Mouse (Mus musculus) kidney, postnatal 14 days (tissue): ENCODE measurements at regions not wholly inside any gene's neighbourhood (a gene's known extent, or its start where the extent isn't known, plus 50 kb on each side); places are given as distances from the start of the nearest gene placed in this dataset.
A peak's percentile ranks its signal among the peaks of the same experiment; 100 is the strongest.

Experiments
- DNase-seq: peaks from one replicate; pipeline ENCODE4 v3.0.0; 2022; ENCODE audit warnings: mixed read lengths

- no peak for DNase-seq
These were observed 450.2 kb upstream of the Jag1 start for GRCm38 (mm10) chr2:137566619-137567018.

- no peak for DNase-seq
These were observed 447.7 kb upstream of the Jag1 start for GRCm38 (mm10) chr2:137564064-137564624.

GRCm38 (mm10) chr2:137560366-137560765, 443.9 kb upstream of the Jag1 start:
- no peak for DNase-seq

GRCm38 (mm10) chr2:137553871-137554270, 437.4 kb upstream of the Jag1 start:
- no peak for DNase-seq

GRCm38 (mm10) chr2:137536581-137536980, 420.1 kb upstream of the Jag1 start:
- no peak for DNase-seq

- no peak for DNase-seq
These were observed 399.8 kb upstream of the Jag1 start for GRCm38 (mm10) chr2:137516271-137516670.

- no peak for DNase-seq
These were observed 398.6 kb upstream of the Jag1 start for GRCm38 (mm10) chr2:137515043-137515442.

- no peak for DNase-seq
These were observed 397.6 kb upstream of the Jag1 start for GRCm38 (mm10) chr2:137513895-137514506.

- no peak for DNase-seq
These were observed 394.3 kb upstream of the Jag1 start for GRCm38 (mm10) chr2:137510671-137511235.

- no peak for DNase-seq
These were observed 384.8 kb upstream of the Jag1 start for GRCm38 (mm10) chr2:137501236-137501635.

- DNase-seq, result no peak
These were observed 381.2 kb upstream of the Jag1 start for GRCm38 (mm10) chr2:137497616-137498015.

GRCm38 (mm10) chr2:137493600-137493999, 377.2 kb upstream of the Jag1 start:
- DNase-seq, result no peak

GRCm38 (mm10) chr2:137489181-137489682, 372.8 kb upstream of the Jag1 start:
- no peak for DNase-seq

- no peak for DNase-seq
These were observed 352.3 kb upstream of the Jag1 start for GRCm38 (mm10) chr2:137468769-137469168.

- DNase-seq, result no peak
These were observed 340.8 kb upstream of the Jag1 start for GRCm38 (mm10) chr2:137457061-137457753.

- no peak for DNase-seq
These were observed 340.0 kb upstream of the Jag1 start for GRCm38 (mm10) chr2:137456436-137456835.

GRCm38 (mm10) chr2:137446919-137447318, 330.5 kb upstream of the Jag1 start:
- DNase-seq, result no peak

- no peak for DNase-seq
These were observed 321.3 kb upstream of the Jag1 start for GRCm38 (mm10) chr2:137437741-137438140.

GRCm38 (mm10) chr2:137436161-137436560, 319.7 kb upstream of the Jag1 start:
- DNase-seq, result no peak

- peak; percentile 18 for DNase-seq
These were observed 306.2 kb upstream of the Jag1 start for GRCm38 (mm10) chr2:137422656-137423055.

- peak; percentile 44 for DNase-seq
These were observed 303.2 kb upstream of the Jag1 start for GRCm38 (mm10) chr2:137419678-137420077.

GRCm38 (mm10) chr2:137417691-137418090, 301.2 kb upstream of the Jag1 start:
- DNase-seq, result peak; percentile 38

GRCm38 (mm10) chr2:137413432-137413831, 297.0 kb upstream of the Jag1 start:
- DNase-seq, result no peak

GRCm38 (mm10) chr2:137409611-137410010, 293.2 kb upstream of the Jag1 start:
- no peak for DNase-seq
